Mouse (Mus musculus) heart, embryonic 16.5 days (tissue): Measurements from ENCODE around the gene Kpnb1. TPM values are rescaled to one million over a fixed set of nuclear protein-coding genes. Genes with fewer than 3 reads are reported as not detected.
A peak's percentile ranks its signal among the peaks of the same experiment; 100 is the strongest.

Experiments used
- ATAC-seq: fragments of 200-750 bp; cut with Nextera tagmentation; replicated peaks from 2 replicates; pipeline ENCODE4 v1.8.0; 2017; ENCODE audit warnings: moderate number of reproducible peaks; ENCODE audit not compliant: insufficient read depth, low FRiP score; ENCODE audit errors: extremely low read depth
- H3K27ac ChIP-seq: fragments of 300-500 bp; sonication (generic); 2 replicates; pipeline ENCODE4 v1.5.1; 2014; ENCODE audit warnings: mild to moderate bottlenecking, low read length, control low read depth, moderate library complexity
- H3K27me3 ChIP-seq: fragments of 300-500 bp; sonication (generic); 2 replicates; pipeline ENCODE4 v1.6.1; 2014; ENCODE audit warnings: low read length, mixed read lengths; ENCODE audit not compliant: control insufficient read depth, insufficient read depth
- H3K36me3 ChIP-seq: fragments of 300-500 bp; sonication (generic); 2 replicates; pipeline ENCODE4 v1.6.1; 2014; ENCODE audit not compliant: control insufficient read depth, insufficient read depth
- H3K4me1 ChIP-seq: fragments of 300-500 bp; sonication (generic); 2 replicates; pipeline ENCODE4 v1.6.1; 2014; ENCODE audit warnings: low read length, mixed read lengths; ENCODE audit not compliant: control insufficient read depth, insufficient read depth
- H3K4me2 ChIP-seq: fragments of 300-500 bp; sonication (generic); 2 replicates; pipeline ENCODE4 v1.6.1; 2014; ENCODE audit warnings: low read depth, mild to moderate bottlenecking, control low read depth, low read length
- H3K4me3 ChIP-seq: fragments of 300-500 bp; sonication (generic); 2 replicates; pipeline ENCODE4 v1.5.1; 2014; ENCODE audit warnings: mild to moderate bottlenecking, control low read depth, low read length
- H3K9ac ChIP-seq: fragments of 300-500 bp; sonication (generic); 2 replicates; pipeline ENCODE4 v1.6.1; 2014; ENCODE audit warnings: low read length, control low read depth
- H3K9me3 ChIP-seq: fragments of 300-500 bp; sonication (generic); replicated peaks from 2 replicates; pipeline ENCODE4 v1.6.1; 2016; ENCODE audit warnings: low read length; ENCODE audit not compliant: control insufficient read depth
- WGBS: fragments of 180-500 bp; shearing (Covaris S2); extraction: QIAGEN DNeasy Blood & Tissue Kit; methylation state at CpG from one replicate; pipeline ENCODE4 v1.1.7; 2014; 5-methylcytosine and 5-hydroxymethylcytosine counted together
- polyA plus RNA-seq: library from polyadenylated mRNA; unstranded; fragments of >200 nt; fragmentation: Nextera tagmentation; extraction: Ambion mirVana; gene quantifications from 2 replicates; pipeline ENCODE4 v1.2.1, GENCODE M21; 2015

Gene Kpnb1
- polyA plus RNA-seq, 1 experiment from 2014 or later, result 31.3 TPM

GRCm38 (mm10) chr11:97210728-97211400, 23.2 kb upstream of the Kpnb1 start:
- no peak for ATAC-seq
- Histone ChIP-seq H3K9ac (no peak overlapping the region), H3K4me3 (no peak overlapping the region), H3K36me3 (peaks cover 64% of the 10 kb centered on the region), H3K9me3 (no peaks in the 10 kb centered on the region), H3K27ac (no peak overlapping the region), H3K4me1 (peaks cover 3% of the 10 kb centered on the region; the same call in 1 of the 2 replicates), H3K4me2 (no peak overlapping the region), H3K27me3 (no peaks in the 10 kb centered on the region)
- WGBS, result 88% methylated on average over 9 of the region's 9 CpGs

GRCm38 (mm10) chr11:97207011-97207422, 19.3 kb upstream of the Kpnb1 start:
- ATAC-seq, result peak; percentile 37; the same call in 1 of the 2 replicates
- peaks cover 29% of the 10 kb centered on the region for H3K36me3 ChIP-seq
- 36% methylated on average over 8 of the region's 8 CpGs for WGBS

GRCm38 (mm10) chr11:97199519-97199918, 11.8 kb upstream of the Kpnb1 start:
- H3K9me3 ChIP-seq, result no peaks in the 10 kb centered on the region
- WGBS, result 80% methylated on average over 6 of the region's 6 CpGs
- no peaks in the 10 kb centered on the region for H3K27me3 ChIP-seq
- H3K4me3 ChIP-seq, result no peak overlapping the region
- no peak overlapping the region for H3K9ac ChIP-seq
- H3K4me1 ChIP-seq, result no peaks in the 10 kb centered on the region
- ATAC-seq, result no peak
- H3K36me3 ChIP-seq, result no peaks in the 10 kb centered on the region
- H3K4me2 ChIP-seq, result no peak overlapping the region
- no peak overlapping the region for H3K27ac ChIP-seq

More at GRCm38 (mm10) chr11:97207011-97207422, 19.3 kb upstream of the Kpnb1 start:
- no peak overlapping the region for H3K9ac ChIP-seq
- H3K4me1 ChIP-seq, result peaks cover 3% of the 10 kb centered on the region; the same call in 1 of the 2 replicates
- no peaks in the 10 kb centered on the region for H3K27me3 ChIP-seq
- H3K9me3 ChIP-seq, result no peaks in the 10 kb centered on the region
- H3K27ac ChIP-seq, result no peak overlapping the region
- no peak overlapping the region for H3K4me2 ChIP-seq
- H3K4me3 ChIP-seq, result no peak overlapping the region

GRCm38 (mm10) chr11:97198601-97199000, 10.9 kb upstream of the Kpnb1 start:
- Histone ChIP-seq H3K4me2 (no peak overlapping the region), H3K9me3 (no peaks in the 10 kb centered on the region), H3K4me3 (no peak overlapping the region), H3K36me3 (no peaks in the 10 kb centered on the region), H3K27ac (no peak overlapping the region), H3K4me1 (no peaks in the 10 kb centered on the region), H3K27me3 (no peaks in the 10 kb centered on the region), H3K9ac (no peak overlapping the region)
- no peak for ATAC-seq
- 22% methylated on average over 5 of the region's 5 CpGs for WGBS

GRCm38 (mm10) chr11:97197021-97197420, 9.3 kb upstream of the Kpnb1 start:
- no peak for ATAC-seq
- H3K27me3 ChIP-seq, result no peaks in the 10 kb centered on the region
- WGBS, result 71% methylated on average over 8 of the region's 8 CpGs
- no peaks in the 10 kb centered on the region for H3K36me3 ChIP-seq
- H3K4me1 ChIP-seq, result no peaks in the 10 kb centered on the region
- H3K9ac ChIP-seq, result no peak overlapping the region
- H3K9me3 ChIP-seq, result no peaks in the 10 kb centered on the region
- H3K27ac ChIP-seq, result no peak overlapping the region
- H3K4me3 ChIP-seq, result no peak overlapping the region
- no peak overlapping the region for H3K4me2 ChIP-seq

- H3K4me2 ChIP-seq, result no peak overlapping the region
- no peaks in the 10 kb centered on the region for H3K9me3 ChIP-seq
- WGBS, result 70% methylated on average over 12 of the region's 12 CpGs
- no peaks in the 10 kb centered on the region for H3K27me3 ChIP-seq
- H3K27ac ChIP-seq, result no peak overlapping the region
- H3K9ac ChIP-seq, result no peak overlapping the region
- no peak for ATAC-seq
- H3K36me3 ChIP-seq, result no peaks in the 10 kb centered on the region
- H3K4me3 ChIP-seq, result no peak overlapping the region
- no peaks in the 10 kb centered on the region for H3K4me1 ChIP-seq
These were observed 8.9 kb upstream of the Kpnb1 start for GRCm38 (mm10) chr11:97196541-97196940.

GRCm38 (mm10) chr11:97192621-97192951, 4.9 kb upstream of the Kpnb1 start:
- H3K4me3 ChIP-seq, result no peak overlapping the region
- H3K27me3 ChIP-seq, result no peaks in the 10 kb centered on the region
- no peak overlapping the region for H3K4me2 ChIP-seq
- H3K36me3 ChIP-seq, result no peaks in the 10 kb centered on the region
- no peak overlapping the region for H3K27ac ChIP-seq
- no peaks in the 10 kb centered on the region for H3K9me3 ChIP-seq
- no peak overlapping the region for H3K9ac ChIP-seq
- ATAC-seq, result no peak
- H3K4me1 ChIP-seq, result peaks cover 8% of the 10 kb centered on the region

- H3K4me1 ChIP-seq, result peaks cover 8% of the 10 kb centered on the region
- H3K4me3 ChIP-seq, result no peak overlapping the region
- H3K4me2 ChIP-seq, result no peak overlapping the region
- no peak overlapping the region; the same call in 1 of the 2 replicates for H3K27ac ChIP-seq
- H3K36me3 ChIP-seq, result no peaks in the 10 kb centered on the region
- WGBS, result 59% methylated on average over 6 of the region's 6 CpGs
- no peak for ATAC-seq
- no peak overlapping the region for H3K9ac ChIP-seq
- no peaks in the 10 kb centered on the region for H3K9me3 ChIP-seq
- H3K27me3 ChIP-seq, result no peaks in the 10 kb centered on the region
These were observed 4.4 kb upstream of the Kpnb1 start for GRCm38 (mm10) chr11:97191915-97192620.

- Histone ChIP-seq H3K9me3 (no peaks in the 10 kb centered on the region), H3K9ac (no peak overlapping the region), H3K36me3 (no peaks in the 10 kb centered on the region), H3K27ac (no peak overlapping the region), H3K4me3 (no peak overlapping the region), H3K4me2 (no peak overlapping the region), H3K4me1 (peaks cover 15% of the 10 kb centered on the region), H3K27me3 (no peaks in the 10 kb centered on the region)
- WGBS, result 84% methylated on average over 6 of the region's 6 CpGs
- no peak for ATAC-seq
These were observed 3.3 kb upstream of the Kpnb1 start for GRCm38 (mm10) chr11:97190992-97191391.
